Mouse (Mus musculus): Measurements from ENCODE around the gene Zbtb1. TPM values are rescaled to one million over a fixed set of nuclear protein-coding genes. Genes with fewer than 3 reads are reported as not detected.

Zbtb1 gene
- polyA plus RNA-seq, 1 experiment from 2014 or later = 3.1 TPM

DNA sequence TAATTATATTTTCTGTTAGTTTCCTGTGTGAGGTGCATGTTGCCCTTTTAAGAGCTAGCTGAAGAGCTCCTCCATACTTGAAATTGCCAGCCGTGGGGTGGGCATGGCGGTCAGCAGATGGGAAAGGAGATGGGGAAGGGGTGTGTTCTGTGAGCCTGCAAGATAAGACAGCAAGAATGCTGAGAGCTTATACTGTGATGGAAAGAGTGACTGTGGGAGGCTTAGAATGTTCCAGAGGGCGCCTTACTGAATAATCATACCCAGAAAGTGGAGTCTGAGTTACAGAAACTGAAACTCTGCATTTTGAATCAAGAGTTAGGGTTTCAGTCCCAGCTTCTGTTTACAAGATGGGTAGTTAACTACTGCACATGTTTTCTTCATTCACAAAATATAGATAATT lies 5.4 kb downstream of the Zbtb1 start:
- Histone ChIP-seq H3K4me1 (ENCODE audit: control insufficient read depth, insufficient read depth, low read length) (peaks cover 11% of the 10 kb centered on the region), H3K27me3 (ENCODE audit: control insufficient read depth, insufficient read depth, low read depth, low read length) (no peaks in the 10 kb centered on the region), H3K4me2 (ENCODE audit: low read length) (no peak overlapping the region), H3K27ac (ENCODE audit: low read length) (no peak overlapping the region), H3K9ac (ENCODE audit: low read depth, low read length) (no peak overlapping the region), H3K36me3 (ENCODE audit: control insufficient read depth, insufficient read depth, low read length) (no peaks in the 10 kb centered on the region), H3K9me3 (replicated peaks; ENCODE audit: control insufficient read depth, low read length, poor library complexity, severe bottlenecking) (no peaks in the 10 kb centered on the region), H3K4me3 (ENCODE audit: low read depth, low read length) (no peak overlapping the region)
- ATAC-seq = no peak
- WGBS = 92% methylated on average over 3 of the region's 3 CpGs

DNA sequence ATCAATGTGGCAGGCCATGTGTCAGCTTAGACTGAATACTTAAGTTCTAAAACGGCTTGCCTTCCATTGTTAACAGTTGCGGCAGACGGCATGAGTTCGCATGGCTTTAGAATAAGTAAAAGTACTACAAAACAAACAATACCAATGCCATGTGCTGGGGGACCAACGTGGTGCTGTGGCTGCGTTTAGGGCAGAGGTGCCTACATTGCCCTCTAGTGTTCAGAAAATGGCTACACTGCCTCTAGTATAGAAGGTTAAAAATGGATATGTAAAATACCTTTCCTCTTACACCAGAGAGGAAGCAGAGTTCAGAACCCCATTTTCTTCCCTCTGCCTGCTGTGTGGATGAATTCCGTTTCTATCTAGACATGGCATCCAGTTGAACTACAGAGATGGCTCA lies 6.6 kb downstream of the Zbtb1 start:
- 23% methylated on average over 7 of the region's 7 CpGs for WGBS
- Histone ChIP-seq H3K27ac (ENCODE audit: low read length) (no peak overlapping the region), H3K4me3 (ENCODE audit: low read depth, low read length) (no peak overlapping the region), H3K4me1 (ENCODE audit: control insufficient read depth, insufficient read depth, low read length) (peaks cover 9% of the 10 kb centered on the region), H3K4me2 (ENCODE audit: low read length) (no peak overlapping the region), H3K36me3 (ENCODE audit: control insufficient read depth, insufficient read depth, low read length) (no peaks in the 10 kb centered on the region), H3K9me3 (replicated peaks; ENCODE audit: control insufficient read depth, low read length, poor library complexity, severe bottlenecking) (no peaks in the 10 kb centered on the region), H3K9ac (ENCODE audit: low read depth, low read length) (no peak overlapping the region), H3K27me3 (ENCODE audit: control insufficient read depth, insufficient read depth, low read depth, low read length) (no peaks in the 10 kb centered on the region)
- no peak for ATAC-seq

DNA sequence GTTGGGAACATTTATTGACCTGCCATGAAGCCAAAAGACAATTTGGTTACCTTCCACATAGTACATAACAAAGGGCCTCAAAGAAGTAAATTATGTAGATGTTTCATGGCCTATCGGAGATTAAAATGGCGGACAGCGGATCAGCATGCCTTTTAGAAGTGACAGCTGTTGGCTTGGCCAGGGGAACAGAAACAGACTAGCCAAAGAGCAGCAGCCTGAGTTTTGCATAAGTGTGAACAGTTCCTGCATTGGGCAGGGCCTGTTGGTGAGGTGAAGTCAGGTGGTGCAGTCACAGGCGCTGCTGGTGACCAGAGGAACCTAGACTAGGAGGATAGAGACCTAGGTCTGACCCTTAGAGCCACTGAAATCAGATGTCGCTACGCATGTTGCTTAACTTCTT lies 7.0 kb downstream of the Zbtb1 start:
- Histone ChIP-seq H3K4me2 (ENCODE audit: low read length) (no peak overlapping the region), H3K9ac (ENCODE audit: low read depth, low read length) (no peak overlapping the region), H3K4me3 (ENCODE audit: low read depth, low read length) (no peak overlapping the region), H3K36me3 (ENCODE audit: control insufficient read depth, insufficient read depth, low read length) (no peaks in the 10 kb centered on the region), H3K27me3 (ENCODE audit: control insufficient read depth, insufficient read depth, low read depth, low read length) (no peaks in the 10 kb centered on the region), H3K4me1 (ENCODE audit: control insufficient read depth, insufficient read depth, low read length) (peaks cover 4% of the 10 kb centered on the region), H3K27ac (ENCODE audit: low read length) (no peak overlapping the region), H3K9me3 (replicated peaks; ENCODE audit: control insufficient read depth, low read length, poor library complexity, severe bottlenecking) (no peaks in the 10 kb centered on the region)
- WGBS = 88% methylated on average over 6 of the region's 6 CpGs
- ATAC-seq = no peak

DNA sequence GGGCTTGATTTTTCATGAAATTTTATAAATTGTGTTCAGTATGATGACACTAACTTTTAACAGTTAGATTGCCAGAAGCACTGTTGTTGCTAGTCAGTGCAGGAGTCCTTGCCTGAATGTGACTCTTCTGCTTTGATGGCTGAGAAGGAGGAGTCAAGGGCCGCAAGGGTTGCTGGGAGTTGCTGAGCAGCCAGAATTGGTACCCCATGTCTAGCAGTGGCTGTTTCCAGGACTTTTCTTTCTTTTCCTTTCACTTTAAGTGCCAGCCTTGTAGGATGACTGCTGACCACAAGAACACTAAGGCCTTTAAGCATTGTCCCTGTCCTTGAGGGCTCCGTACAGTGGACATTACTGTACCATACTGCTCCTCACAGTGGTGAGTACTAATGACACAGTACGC lies 7.7 kb downstream of the Zbtb1 start:
- H3K4me2 ChIP-seq (ENCODE audit: low read length) = no peak overlapping the region
- H3K27me3 ChIP-seq (ENCODE audit: control insufficient read depth, insufficient read depth, low read depth, low read length) = no peaks in the 10 kb centered on the region
- ATAC-seq = no peak
- no peaks in the 10 kb centered on the region for H3K9me3 ChIP-seq (replicated peaks; ENCODE audit: control insufficient read depth, low read length, poor library complexity, severe bottlenecking)
- WGBS = 96% methylated on average over 3 of the region's 3 CpGs
- H3K9ac ChIP-seq (ENCODE audit: low read depth, low read length) = no peak overlapping the region
- H3K27ac ChIP-seq (ENCODE audit: low read length) = no peak overlapping the region
- no peaks in the 10 kb centered on the region for H3K36me3 ChIP-seq (ENCODE audit: control insufficient read depth, insufficient read depth, low read length)
- H3K4me1 ChIP-seq (ENCODE audit: control insufficient read depth, insufficient read depth, low read length) = peaks cover 3% of the 10 kb centered on the region; the same call in 1 of the 2 replicates
- H3K4me3 ChIP-seq (ENCODE audit: low read depth, low read length) = no peak overlapping the region

DNA sequence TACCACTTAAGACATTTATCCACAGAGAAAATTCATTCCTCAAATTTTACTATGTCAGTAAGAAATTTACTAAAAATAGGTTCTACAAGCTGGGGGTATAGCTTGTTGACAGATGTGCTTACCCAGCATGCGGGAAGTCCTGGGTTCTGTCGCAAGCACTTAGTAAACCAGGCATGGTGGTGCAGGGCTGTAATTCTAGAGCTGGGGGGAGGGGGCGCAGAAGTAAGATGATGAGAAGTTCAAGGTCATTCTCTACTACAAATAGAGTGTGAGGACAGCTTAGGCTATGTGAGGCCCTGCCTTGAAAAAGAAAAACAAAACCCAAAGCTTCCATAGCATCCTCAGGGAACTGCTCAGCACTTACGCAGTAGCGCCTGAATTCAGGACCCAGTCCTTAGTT lies 8.5 kb downstream of the Zbtb1 start:
- Histone ChIP-seq H3K4me1 (ENCODE audit: control insufficient read depth, insufficient read depth, low read length) (no peaks in the 10 kb centered on the region), H3K4me3 (ENCODE audit: low read depth, low read length) (no peak overlapping the region), H3K36me3 (ENCODE audit: control insufficient read depth, insufficient read depth, low read length) (no peaks in the 10 kb centered on the region), H3K9me3 (replicated peaks; ENCODE audit: control insufficient read depth, low read length, poor library complexity, severe bottlenecking) (no peaks in the 10 kb centered on the region), H3K27me3 (ENCODE audit: control insufficient read depth, insufficient read depth, low read depth, low read length) (no peaks in the 10 kb centered on the region), H3K9ac (ENCODE audit: low read depth, low read length) (no peak overlapping the region), H3K27ac (ENCODE audit: low read length) (no peak overlapping the region), H3K4me2 (ENCODE audit: low read length) (no peak overlapping the region)
- 92% methylated on average over 5 of the region's 5 CpGs for WGBS
- ATAC-seq = no peak

DNA sequence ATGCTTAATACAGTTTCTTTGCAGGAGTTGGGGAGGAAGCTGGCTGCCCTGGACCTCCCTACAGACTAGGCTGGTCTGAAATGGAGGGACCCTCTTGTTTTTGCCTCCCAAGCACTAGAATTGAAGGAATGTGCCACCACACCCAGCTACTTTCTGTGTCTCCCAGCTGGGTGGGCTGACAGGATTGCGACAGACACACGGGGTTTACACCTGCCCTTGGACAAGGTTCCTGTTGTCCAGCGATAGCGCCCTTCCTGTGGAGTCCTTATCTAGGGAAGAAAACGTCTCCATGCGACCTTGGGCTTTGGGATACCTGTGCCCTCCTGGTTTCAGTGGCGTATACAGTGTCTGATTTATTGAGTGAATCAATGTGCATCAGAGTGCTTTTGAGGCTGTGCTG lies 10.1 kb downstream of the Zbtb1 start:
- no peak overlapping the region for H3K9ac ChIP-seq (ENCODE audit: low read depth, low read length)
- WGBS = 89% methylated on average over 7 of the region's 7 CpGs
- ATAC-seq = no peak
- H3K27ac ChIP-seq (ENCODE audit: low read length) = no peak overlapping the region
- no peaks in the 10 kb centered on the region for H3K9me3 ChIP-seq (replicated peaks; ENCODE audit: control insufficient read depth, low read length, poor library complexity, severe bottlenecking)
- H3K4me3 ChIP-seq (ENCODE audit: low read depth, low read length) = no peak overlapping the region
- H3K27me3 ChIP-seq (ENCODE audit: control insufficient read depth, insufficient read depth, low read depth, low read length) = no peaks in the 10 kb centered on the region
- no peak overlapping the region for H3K4me2 ChIP-seq (ENCODE audit: low read length)
- H3K4me1 ChIP-seq (ENCODE audit: control insufficient read depth, insufficient read depth, low read length) = no peaks in the 10 kb centered on the region
- no peaks in the 10 kb centered on the region for H3K36me3 ChIP-seq (ENCODE audit: control insufficient read depth, insufficient read depth, low read length)

DNA sequence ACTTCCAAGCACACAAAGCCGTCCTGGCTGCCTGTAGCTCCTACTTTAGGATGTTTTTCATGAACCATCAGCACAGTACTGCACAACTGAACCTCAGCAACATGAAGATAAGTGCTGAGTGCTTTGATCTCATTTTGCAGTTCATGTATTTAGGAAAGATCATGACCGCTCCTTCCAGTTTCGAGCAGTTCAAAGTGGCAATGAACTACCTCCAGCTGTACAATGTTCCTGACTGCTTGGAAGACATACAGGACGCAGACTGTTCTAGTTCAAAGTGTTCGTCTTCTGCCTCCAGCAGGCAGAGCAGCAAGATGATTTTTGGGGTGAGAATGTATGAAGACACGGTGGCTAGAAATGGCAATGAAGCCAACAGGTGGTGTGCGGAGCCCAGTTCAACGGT lies 15.3 kb downstream of the Zbtb1 start:
- no peaks in the 10 kb centered on the region for H3K27me3 ChIP-seq (ENCODE audit: control insufficient read depth, insufficient read depth, low read depth, low read length)
- H3K4me2 ChIP-seq (ENCODE audit: low read length) = no peak overlapping the region
- WGBS = 94% methylated on average over 8 of the region's 8 CpGs
- no peak for ATAC-seq
- no peaks in the 10 kb centered on the region for H3K4me1 ChIP-seq (ENCODE audit: control insufficient read depth, insufficient read depth, low read length)
- no peak overlapping the region for H3K9ac ChIP-seq (ENCODE audit: low read depth, low read length)
- H3K27ac ChIP-seq (ENCODE audit: low read length) = no peak overlapping the region
- H3K9me3 ChIP-seq (replicated peaks; ENCODE audit: control insufficient read depth, low read length, poor library complexity, severe bottlenecking) = no peaks in the 10 kb centered on the region
- H3K36me3 ChIP-seq (ENCODE audit: control insufficient read depth, insufficient read depth, low read length) = peaks cover 6% of the 10 kb centered on the region; the same call in 1 of the 2 replicates
- no peak overlapping the region for H3K4me3 ChIP-seq (ENCODE audit: low read depth, low read length)

DNA sequence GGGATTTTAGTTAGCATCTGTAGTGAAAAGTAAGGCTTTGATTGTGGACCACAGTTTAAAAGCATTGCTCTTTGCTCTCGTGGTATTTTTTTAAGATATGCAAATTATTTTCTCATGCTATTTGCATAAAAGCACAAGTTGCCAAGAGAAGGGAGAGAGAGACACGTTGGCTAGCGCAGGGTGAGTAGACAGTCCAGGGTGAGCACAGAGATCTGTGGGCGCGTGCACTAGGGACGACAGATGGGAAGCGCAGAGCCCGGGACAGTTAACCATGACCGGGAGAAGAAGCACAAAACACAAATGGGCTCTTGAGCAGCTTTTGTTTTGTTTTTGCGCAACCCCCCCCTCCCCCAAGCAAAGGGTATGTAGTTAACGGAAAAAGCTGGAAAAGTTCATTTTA lies 18.7 kb downstream of the Zbtb1 start:
- no peak for ATAC-seq
- Histone ChIP-seq H3K4me1 (ENCODE audit: control insufficient read depth, insufficient read depth, low read length) (no peaks in the 10 kb centered on the region), H3K27me3 (ENCODE audit: control insufficient read depth, insufficient read depth, low read depth, low read length) (no peaks in the 10 kb centered on the region), H3K27ac (ENCODE audit: low read length) (no peak overlapping the region), H3K9ac (ENCODE audit: low read depth, low read length) (no peak overlapping the region), H3K4me2 (ENCODE audit: low read length) (no peak overlapping the region), H3K9me3 (replicated peaks; ENCODE audit: control insufficient read depth, low read length, poor library complexity, severe bottlenecking) (no peaks in the 10 kb centered on the region), H3K36me3 (ENCODE audit: control insufficient read depth, insufficient read depth, low read length) (peaks cover 6% of the 10 kb centered on the region; the same call in 1 of the 2 replicates), H3K4me3 (ENCODE audit: low read depth, low read length) (no peak overlapping the region)
- 65% methylated on average over 11 of the region's 11 CpGs for WGBS

DNA sequence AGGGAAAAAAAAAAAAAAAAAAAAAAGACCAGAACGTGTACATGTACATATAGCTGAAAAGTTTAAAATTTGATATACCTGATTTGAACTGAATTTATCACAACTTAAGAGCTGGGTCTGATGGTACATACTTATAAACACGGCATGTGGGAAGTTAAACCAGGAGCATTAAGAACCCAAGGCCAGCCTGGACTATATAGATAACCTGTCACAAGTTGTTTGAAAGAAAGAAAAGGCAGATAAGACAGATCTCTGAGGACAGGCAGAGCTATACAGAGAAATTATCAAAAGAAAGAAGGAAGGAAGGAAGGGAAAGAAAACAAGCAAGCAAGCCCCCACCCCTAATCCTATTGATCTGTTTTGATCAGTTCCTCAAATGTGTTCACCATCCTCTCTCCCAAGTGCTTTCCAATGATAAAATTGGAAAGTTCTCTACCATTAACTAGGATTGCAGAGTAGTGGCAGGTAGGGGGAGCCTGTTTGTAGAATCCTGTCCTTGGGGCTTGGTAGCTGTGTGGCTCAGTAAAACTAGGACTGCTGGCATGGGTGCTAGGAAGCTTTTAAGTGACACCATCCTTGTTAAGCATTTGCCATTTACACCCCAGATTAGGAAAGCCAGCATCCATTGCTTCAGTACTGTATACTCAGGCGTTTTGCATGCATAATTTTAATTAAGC lies 21.7 kb downstream of the Zbtb1 start:
- Histone ChIP-seq H3K4me2 (ENCODE audit: low read length) (no peak overlapping the region), H3K36me3 (ENCODE audit: control insufficient read depth, insufficient read depth, low read length) (0 out of 2 replicates have a peak, but pooled peaks cover under 1% of the 10 kb centered on the region), H3K4me3 (ENCODE audit: low read depth, low read length) (no peak overlapping the region), H3K4me1 (ENCODE audit: control insufficient read depth, insufficient read depth, low read length) (no peaks in the 10 kb centered on the region), H3K27me3 (ENCODE audit: control insufficient read depth, insufficient read depth, low read depth, low read length) (no peaks in the 10 kb centered on the region), H3K9me3 (replicated peaks; ENCODE audit: control insufficient read depth, low read length, poor library complexity, severe bottlenecking) (no peaks in the 10 kb centered on the region), H3K9ac (ENCODE audit: low read depth, low read length) (no peak overlapping the region), H3K27ac (ENCODE audit: low read length) (no peak overlapping the region)
- 81% methylated on average over 3 of the region's 3 CpGs for WGBS
- ATAC-seq = no peak
